Mouse (Mus musculus): ENCODE data around the gene Rnf126.

DNA sequence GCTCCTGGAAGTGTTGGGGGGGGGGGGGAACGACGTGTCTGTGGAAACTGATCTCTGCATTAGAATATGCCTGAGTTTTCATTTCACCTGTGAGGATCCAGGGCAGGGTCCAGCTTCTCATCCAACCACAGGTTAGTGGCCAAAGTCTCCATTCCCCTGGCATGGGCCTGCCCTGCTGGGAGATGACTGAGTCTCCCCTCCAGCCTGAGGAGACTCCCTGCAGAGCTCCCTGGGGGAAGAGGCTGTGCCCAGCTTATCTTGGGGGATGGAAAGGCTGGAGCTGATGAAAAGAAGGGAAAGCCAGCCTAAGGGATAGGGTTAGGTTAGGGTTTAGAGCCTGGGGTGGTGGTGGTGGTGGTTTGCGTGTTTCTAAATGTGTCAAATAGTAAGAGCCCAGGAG is 35.1 kb upstream of the Rnf126 start:
- no peak for TF ChIP-seq CTCF (IDR thresholded peaks at IDR 0.05; ENCODE audit: low read depth, low read length)
- no peak for TF ChIP-seq POLR2A (IDR thresholded peaks at IDR 0.05; ENCODE audit: borderline replicate concordance, low read depth, low read length)
